Mouse (Mus musculus) hindbrain, embryonic 13.5 days (tissue): ENCODE measurements at regions not wholly inside any gene's neighbourhood (a gene's known extent, or its start where the extent isn't known, plus 50 kb on each side); places are given as distances from the start of the nearest gene placed in this dataset.

Experiments used
- ATAC-seq: fragments of 200-750 bp; cut with Nextera tagmentation; 2 replicates; pipeline ENCODE4 v1.8.0; 2017; ENCODE audit warnings: moderate TSS enrichment; ENCODE audit not compliant: low FRiP score
- H3K27ac ChIP-seq: fragments of 300-500 bp; sonication (generic); 2 replicates; pipeline ENCODE4 v1.5.1; 2015; ENCODE audit warnings: inconsistent platforms, mild to moderate bottlenecking, moderate library complexity
- H3K27me3 ChIP-seq: fragments of 300-500 bp; sonication (generic); 2 replicates; pipeline ENCODE4 v1.6.1; 2015; ENCODE audit warnings: mild to moderate bottlenecking, inconsistent platforms
- H3K36me3 ChIP-seq: fragments of 300-500 bp; sonication (generic); 2 replicates; pipeline ENCODE4 v1.6.1; 2015; ENCODE audit warnings: mild to moderate bottlenecking, inconsistent platforms
- H3K4me1 ChIP-seq: fragments of 300-500 bp; sonication (generic); replicated peaks from 2 replicates; pipeline ENCODE4 v1.6.1; 2015; ENCODE audit warnings: inconsistent platforms
- H3K4me2 ChIP-seq: fragments of 300-500 bp; sonication (generic); 2 replicates; pipeline ENCODE4 v1.6.1; 2015; ENCODE audit warnings: inconsistent platforms, mild to moderate bottlenecking, moderate library complexity
- H3K4me3 ChIP-seq: fragments of 300-500 bp; sonication (generic); 2 replicates; pipeline ENCODE4 v1.5.1; 2015; ENCODE audit warnings: mild to moderate bottlenecking, inconsistent platforms
- H3K9ac ChIP-seq: fragments of 300-500 bp; sonication (generic); 2 replicates; pipeline ENCODE4 v1.6.1; 2015; ENCODE audit warnings: mild to moderate bottlenecking, inconsistent platforms
- H3K9me3 ChIP-seq: fragments of 300-500 bp; sonication (generic); 2 replicates; pipeline ENCODE4 v1.6.1; 2016; ENCODE audit warnings: inconsistent platforms
- WGBS: fragments of 180-500 bp; shearing (Covaris S2); methylation state at CpG from one replicate; pipeline ENCODE4 v1.1.7; 2015; 5-methylcytosine and 5-hydroxymethylcytosine counted together

GRCm38 (mm10) chr2:9795401-9795800, 85.7 kb upstream of the 4930412O13Rik start:
- H3K4me1 ChIP-seq = 0 out of 2 replicates have a peak, but pooled peaks cover 4% of the 10 kb centered on the region
- H3K4me2 ChIP-seq = no peak overlapping the region
- H3K4me3 ChIP-seq = no peak overlapping the region
- H3K9ac ChIP-seq = no peak overlapping the region
- no peak for ATAC-seq
- H3K36me3 ChIP-seq = no peaks in the 10 kb centered on the region
- no peak overlapping the region for H3K27ac ChIP-seq
- H3K9me3 ChIP-seq = no peaks in the 10 kb centered on the region
- H3K27me3 ChIP-seq = 0 out of 2 replicates have a peak, but pooled peaks cover 2% of the 10 kb centered on the region
- 70% methylated on average over 4 of the region's 4 CpGs for WGBS

- 86% methylated on average over 8 of the region's 8 CpGs for WGBS
- no peak for ATAC-seq
- H3K4me3 ChIP-seq = no peak overlapping the region
- H3K9ac ChIP-seq = no peak overlapping the region
- no peaks in the 10 kb centered on the region for H3K36me3 ChIP-seq
- no peaks in the 10 kb centered on the region for H3K4me1 ChIP-seq
- no peaks in the 10 kb centered on the region for H3K27me3 ChIP-seq
- no peaks in the 10 kb centered on the region for H3K9me3 ChIP-seq
- no peak overlapping the region for H3K4me2 ChIP-seq
- H3K27ac ChIP-seq = no peak overlapping the region
These were observed 79.6 kb upstream of the 4930412O13Rik start for GRCm38 (mm10) chr2:9801484-9801883.

- no peaks in the 10 kb centered on the region for H3K27me3 ChIP-seq
- H3K4me1 ChIP-seq = no peaks in the 10 kb centered on the region
- no peak overlapping the region for H3K27ac ChIP-seq
- H3K4me2 ChIP-seq = no peak overlapping the region
- no peak overlapping the region for H3K9ac ChIP-seq
- no peaks in the 10 kb centered on the region for H3K9me3 ChIP-seq
- no peaks in the 10 kb centered on the region for H3K36me3 ChIP-seq
- H3K4me3 ChIP-seq = no peak overlapping the region
- no peak for ATAC-seq
- WGBS = 75% methylated on average over 3 of the region's 3 CpGs
These were observed 76.7 kb upstream of the 4930412O13Rik start for GRCm38 (mm10) chr2:9804306-9804705.

GRCm38 (mm10) chr2:9805590-9805989, 75.5 kb upstream of the 4930412O13Rik start:
- Histone ChIP-seq H3K4me3 (no peak overlapping the region), H3K9ac (no peak overlapping the region), H3K9me3 (no peaks in the 10 kb centered on the region), H3K27ac (no peak overlapping the region), H3K36me3 (no peaks in the 10 kb centered on the region), H3K4me2 (no peak overlapping the region), H3K27me3 (no peaks in the 10 kb centered on the region), H3K4me1 (no peaks in the 10 kb centered on the region)
- no peak for ATAC-seq
- WGBS = 90% methylated on average over 6 of the region's 6 CpGs
